Mouse (Mus musculus) retina, postnatal 7 days (tissue): Measurements from ENCODE around the gene Gfy.
A peak's percentile ranks its signal among the peaks of the same experiment; 100 is the strongest.
"Not testable (repeated sequence)": the region's sequence is repeated elsewhere in the genome, so short reads cannot be mapped to it uniquely, and the experiment has no call there.

Source experiments
- DNase-seq: peaks from one replicate; pipeline ENCODE4 v3.0.0-alpha.2; 2012; ENCODE audit warnings: low read depth, low spot score

Gfy gene

GRCm38 (mm10) chr7:45193871-45194785 lies 14.8 kb upstream of the Gfy start:
- no peak for DNase-seq

DNA sequence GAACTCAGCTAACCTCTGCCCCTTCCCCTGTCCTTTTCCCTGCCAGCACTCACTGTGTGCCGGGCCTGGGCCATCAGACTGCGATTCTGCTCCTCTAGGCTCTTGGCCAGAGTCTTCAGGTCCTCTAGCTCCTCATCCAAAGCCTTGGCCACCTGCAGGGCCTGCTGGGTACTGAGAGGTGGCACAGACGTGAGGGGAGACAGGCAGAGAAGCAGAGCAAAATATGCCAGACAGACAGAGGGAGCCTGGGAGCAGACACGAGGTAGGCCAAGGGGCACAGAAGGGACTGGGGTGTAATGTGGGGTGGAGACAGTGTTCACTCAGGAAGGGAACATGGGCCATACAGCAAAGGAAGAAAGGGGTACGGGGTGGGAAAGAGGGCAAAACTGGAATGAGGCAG lies 14.0 kb upstream of the Gfy start:
- no peak for DNase-seq

- no peak for DNase-seq
Measured at GRCm38 (mm10) chr7:45192585-45193310, 13.4 kb upstream of the Gfy start.

GRCm38 (mm10) chr7:45191803-45192363 lies 12.5 kb upstream of the Gfy start:
- DNase-seq: no peak

DNA sequence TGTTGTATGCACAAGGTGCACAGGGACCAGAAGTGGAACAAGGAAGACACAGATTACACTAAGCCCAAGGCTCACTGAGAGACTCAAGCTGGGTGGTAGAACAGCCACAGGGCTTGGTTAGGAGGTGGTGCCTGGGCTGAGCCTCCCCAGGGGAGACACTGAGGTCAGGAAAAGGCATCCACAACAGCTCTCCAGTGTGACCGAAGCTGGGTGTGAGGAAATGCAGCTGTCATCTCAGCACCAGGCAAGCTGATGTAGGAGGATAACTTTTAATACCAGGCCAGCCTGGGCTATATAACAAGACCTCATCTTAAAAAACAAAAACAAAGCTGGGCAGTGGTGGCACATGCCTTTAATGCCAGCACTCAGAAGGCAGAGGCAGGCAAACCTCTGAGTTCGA lies 11.8 kb upstream of the Gfy start:
- DNase-seq: no peak

DNA sequence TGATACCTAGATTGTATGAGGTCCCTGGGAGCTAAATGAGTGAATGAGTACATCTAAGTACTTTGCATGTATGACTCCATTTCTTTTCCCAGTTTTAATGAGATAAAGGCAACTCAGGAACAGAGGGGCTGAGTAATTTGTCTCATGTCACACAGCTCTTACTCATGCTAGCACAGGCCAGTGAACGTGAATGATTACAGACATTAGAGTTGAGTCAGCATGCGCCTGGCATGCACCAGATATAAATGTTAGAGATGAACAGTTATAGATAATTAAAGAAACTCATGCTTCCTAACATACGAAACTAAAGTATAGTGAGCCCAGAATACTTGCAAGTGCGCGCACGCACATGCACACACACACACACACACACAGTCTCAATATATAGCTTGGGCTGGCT lies 10.8 kb upstream of the Gfy start:
- no peak for DNase-seq

GRCm38 (mm10) chr7:45189600-45189999 lies 10.2 kb upstream of the Gfy start:
- DNase-seq: no peak

DNA sequence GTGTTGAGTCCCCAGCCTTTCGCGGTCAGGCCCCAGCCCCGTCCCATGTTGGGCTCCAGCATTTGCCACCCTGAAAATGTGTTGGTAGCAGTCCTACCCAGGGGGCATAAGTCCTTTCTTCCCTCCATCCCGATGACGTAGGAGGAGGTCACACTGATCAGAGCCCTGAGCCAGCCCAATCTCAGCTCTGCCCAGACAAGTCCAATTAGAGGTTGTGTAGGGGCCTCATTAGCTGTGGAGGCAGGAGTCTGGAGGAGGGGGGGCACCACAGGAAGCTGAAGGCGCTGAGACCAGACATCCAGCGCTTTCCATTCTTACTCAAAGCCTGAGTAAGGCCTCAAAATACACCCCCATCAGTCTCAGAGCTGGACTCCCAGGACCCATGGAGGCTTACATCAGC lies 6.6 kb upstream of the Gfy start:
- no peak for DNase-seq

DNA sequence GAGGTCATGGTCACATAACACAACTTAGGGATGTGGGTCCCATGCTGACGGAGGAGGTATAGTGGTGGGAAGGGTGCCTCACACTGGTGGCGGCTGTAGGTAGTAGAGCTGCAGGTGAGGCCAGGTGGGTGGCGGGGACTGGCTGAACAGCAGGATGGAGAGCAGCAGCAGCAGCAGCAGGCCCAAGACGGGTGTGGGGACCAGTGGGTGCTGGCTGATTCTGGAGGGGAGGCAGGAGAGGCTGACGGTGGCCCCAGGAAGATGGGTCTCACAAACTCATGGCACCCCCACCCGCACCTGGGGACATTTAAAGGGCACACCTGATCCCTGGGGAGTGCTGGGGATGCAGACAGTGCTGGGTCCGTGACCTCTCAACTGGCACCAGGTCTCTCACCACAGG lies 4.3 kb upstream of the Gfy start:
- DNase-seq: no peak

DNA sequence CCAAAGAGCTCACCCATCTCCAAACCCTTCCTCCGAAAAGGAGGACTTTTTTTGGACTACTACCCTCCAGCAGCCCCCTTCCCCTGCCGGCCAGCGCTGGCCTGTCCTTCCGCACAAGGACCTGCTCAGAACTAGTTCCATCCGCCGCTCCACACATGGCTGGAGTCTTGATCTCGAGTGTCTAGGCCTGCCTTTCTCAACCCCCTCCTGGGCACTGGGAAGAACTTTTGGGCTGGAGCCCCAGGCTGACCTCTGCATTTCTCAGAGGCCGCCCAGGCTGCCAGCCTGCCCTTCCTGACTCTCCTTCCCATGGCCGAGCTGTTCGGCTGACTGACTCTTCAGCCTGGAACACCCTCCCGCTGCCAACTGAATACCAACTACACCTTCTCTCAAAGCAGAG lies 3.2 kb upstream of the Gfy start:
- DNase-seq: no peak

DNA sequence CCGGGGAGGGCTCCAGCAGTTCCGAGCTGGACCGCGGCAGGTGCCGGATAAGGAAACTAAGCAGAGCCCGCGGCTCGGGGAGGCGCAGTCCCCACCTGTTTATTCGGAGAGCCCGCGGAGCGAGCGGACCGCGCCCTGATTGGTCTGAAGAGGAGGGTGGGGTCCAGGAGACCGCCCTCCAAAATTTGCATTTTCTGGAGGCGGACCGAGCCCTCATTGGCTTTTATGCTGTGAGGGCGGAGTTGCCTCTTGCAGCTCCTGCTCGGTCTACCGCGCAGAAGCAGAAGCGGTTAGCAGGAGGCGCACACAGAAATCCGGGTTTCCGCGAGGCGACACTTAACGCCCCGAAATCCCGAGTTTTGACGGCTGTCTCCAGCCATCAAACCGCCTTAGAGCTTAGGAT lies 2.8 kb upstream of the Gfy start:
- DNase-seq: peak; percentile 70

- DNase-seq: no peak
Measured at GRCm38 (mm10) chr7:45181540-45181939, 2.2 kb upstream of the Gfy start.

DNA sequence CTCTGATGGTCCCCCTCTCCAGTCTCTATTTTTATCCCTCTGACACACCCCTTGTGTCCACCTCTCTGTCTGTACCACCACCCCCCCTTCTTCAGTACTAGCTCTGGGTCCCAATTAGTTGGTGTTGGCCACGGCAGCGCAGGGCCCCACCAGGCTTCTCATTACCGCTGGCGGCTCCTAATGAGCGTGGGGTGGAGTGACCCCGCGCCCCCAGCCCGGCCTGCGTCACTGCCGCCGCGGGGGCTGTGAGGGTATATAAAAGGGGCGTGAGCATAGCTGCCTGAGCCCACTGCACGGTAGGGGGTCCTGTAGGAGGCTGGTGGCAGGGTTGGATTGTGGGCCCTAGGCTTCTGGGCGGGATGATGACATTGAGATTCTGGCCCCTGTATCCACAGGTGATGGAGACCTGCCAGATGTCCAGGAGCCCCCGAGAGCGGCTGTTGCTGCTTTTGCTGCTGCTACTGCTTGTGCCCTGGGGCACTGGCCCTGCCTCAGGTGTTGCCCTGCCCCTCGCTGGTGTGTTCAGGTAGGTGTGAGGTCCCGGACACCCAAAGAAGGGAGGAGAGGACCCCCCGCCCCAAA lies 1.6 kb upstream of the Gfy start, which contains the start of gene Pth2:
Gene Pth2, plus strand, starts transcription at position 100 of the 582 bp plus-strand sequence.
- DNase-seq: no peak

DNA sequence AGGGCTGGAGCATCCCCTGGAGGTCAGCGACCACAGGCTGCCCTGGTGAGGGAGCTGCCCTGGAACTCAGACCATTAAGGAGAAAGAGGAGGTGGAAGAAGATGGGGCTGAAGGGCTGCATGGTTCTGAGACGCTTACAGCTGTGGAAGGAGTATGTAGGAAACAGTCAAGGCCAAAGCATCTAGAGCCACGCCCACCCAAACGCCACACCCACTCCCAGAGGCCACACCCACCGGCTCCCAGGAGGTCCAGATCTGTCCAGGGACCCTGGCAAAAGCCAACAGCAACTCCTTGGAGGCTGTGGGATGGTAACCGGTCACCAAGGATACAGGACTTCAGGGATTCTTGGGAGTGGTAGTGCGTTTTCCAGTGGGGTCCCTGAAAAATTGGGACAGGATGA lies 819 bp downstream of the Gfy start:
- no peak for DNase-seq

- no peak for DNase-seq
Measured at GRCm38 (mm10) chr7:45176356-45176755, 3.0 kb downstream of the Gfy start.

GRCm38 (mm10) chr7:45175929-45176328 lies 3.4 kb downstream of the Gfy start:
- no peak for DNase-seq

DNA sequence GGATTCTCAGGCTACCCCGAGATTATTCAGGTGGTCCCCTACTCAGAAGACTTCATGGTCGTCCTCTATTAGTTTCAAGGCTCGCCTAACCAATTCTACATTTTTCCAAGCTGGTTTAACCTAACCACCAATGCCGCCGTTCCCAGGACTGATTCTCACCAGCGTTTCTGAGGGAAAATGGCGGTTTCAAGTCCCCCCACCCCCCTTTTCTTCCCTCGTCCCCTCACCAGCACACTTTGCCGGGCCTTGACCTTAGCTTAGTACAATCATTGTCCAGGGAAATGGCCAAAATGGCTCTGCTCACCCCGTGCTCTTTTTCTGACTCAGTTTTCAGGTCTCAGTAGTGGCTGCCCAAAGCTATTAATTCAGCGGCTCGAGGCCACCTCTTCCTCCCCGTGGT lies 4.0 kb downstream of the Gfy start:
- DNase-seq: no peak

- DNase-seq: no peak
Measured at GRCm38 (mm10) chr7:45174567-45175280, 4.6 kb downstream of the Gfy start.

- DNase-seq: not testable (repeated sequence)
Measured at GRCm38 (mm10) chr7:45173772-45174171, 5.6 kb downstream of the Gfy start.

GRCm38 (mm10) chr7:45172974-45173373 lies 6.4 kb downstream of the Gfy start:
- DNase-seq: no peak

DNA sequence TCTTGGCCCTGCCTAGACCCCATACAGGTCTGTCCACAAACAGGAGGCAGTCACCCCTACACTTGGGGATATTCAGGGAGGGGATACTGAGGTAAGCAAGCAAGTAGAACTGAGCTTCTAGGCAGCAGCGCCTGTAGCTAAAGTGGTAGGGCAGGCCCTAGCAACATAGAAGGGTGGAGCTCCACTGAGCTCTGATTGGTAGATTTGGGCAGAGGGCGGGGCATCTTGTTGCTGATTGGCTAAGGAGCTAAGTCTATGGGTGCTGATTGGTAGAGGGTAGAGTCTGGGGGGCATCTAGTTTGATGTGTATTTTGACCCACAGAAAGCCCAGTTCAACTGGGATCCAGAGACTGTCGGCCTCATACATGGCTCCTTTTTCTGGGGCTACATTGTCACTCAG lies 9.9 kb downstream of the Gfy start:
- DNase-seq: no peak

DNA sequence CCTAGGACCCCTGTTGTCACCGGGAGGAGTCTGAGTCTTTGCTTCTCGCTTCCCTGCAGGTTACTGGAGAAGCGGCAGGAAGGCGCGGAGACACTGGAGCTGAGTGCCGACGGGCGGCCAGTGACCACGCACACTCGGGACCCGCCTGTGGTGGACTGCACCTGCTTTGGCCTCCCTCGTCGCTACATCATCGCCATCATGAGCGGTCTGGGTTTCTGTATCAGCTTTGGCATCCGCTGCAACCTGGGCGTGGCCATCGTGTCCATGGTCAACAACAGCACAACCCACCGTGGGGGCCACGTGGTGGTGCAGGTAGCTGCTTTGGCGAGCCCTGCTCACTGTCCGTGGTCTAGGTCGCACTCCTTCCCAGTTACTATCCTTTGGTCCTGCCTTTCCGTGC lies 10.7 kb downstream of the Gfy start:
- DNase-seq: no peak
